Mouse (Mus musculus): ENCODE data around the gene Lzic. TPM values are rescaled to one million over a fixed set of nuclear protein-coding genes. Genes with fewer than 3 reads are reported as not detected.

Lzic gene
- polyA plus RNA-seq, 1 experiment from 2014 or later, result 51.1 TPM

GRCm38 (mm10) chr4:149512072-149512471, 27.0 kb downstream of the Lzic start:
- H3K36me3 ChIP-seq (ENCODE audit: insufficient read depth), result no peaks in the 10 kb centered on the region
- no peaks in the 10 kb centered on the region for H3K27me3 ChIP-seq (ENCODE audit: insufficient read depth, low read length)
- WGBS, result 44% methylated on average over 7 of the region's 7 CpGs
- DNase-seq, result peak; percentile 53
- no peak for TF ChIP-seq CTCF (IDR thresholded peaks at IDR 0.05; ENCODE audit: low read depth)
- peak overlapping the region; percentile 73; the same call in 1 of the 2 replicates for H3K27ac ChIP-seq (ENCODE audit: low read depth)
- no peak overlapping the region for H3K4me3 ChIP-seq (ENCODE audit: low read depth, low read length)
- H3K4me1 ChIP-seq (ENCODE audit: insufficient read depth), result peaks cover 7% of the 10 kb centered on the region; the same call in 1 of the 2 replicates
- no peaks in the 10 kb centered on the region for H3K9me3 ChIP-seq (ENCODE audit: low read depth, low read length)
- no peak for ATAC-seq (ENCODE audit: insufficient read depth)
- no peak overlapping the region for H3K9ac ChIP-seq
- H3K4me2 ChIP-seq, result peak overlapping the region; percentile 0; the same call in 1 of the 2 replicates

GRCm38 (mm10) chr4:149515706-149516105, 30.7 kb downstream of the Lzic start:
- H3K9me3 ChIP-seq (ENCODE audit: low read depth, low read length), result no peaks in the 10 kb centered on the region
- ATAC-seq (ENCODE audit: insufficient read depth) (no peak), DNase-seq (no peak)
- H3K4me3 ChIP-seq (ENCODE audit: low read depth, low read length), result no peak overlapping the region
- H3K4me1 ChIP-seq (ENCODE audit: insufficient read depth), result peaks cover 16% of the 10 kb centered on the region; the same call in 1 of the 2 replicates
- TF ChIP-seq CTCF (IDR thresholded peaks at IDR 0.05; ENCODE audit: low read depth), result no peak
- H3K27me3 ChIP-seq (ENCODE audit: insufficient read depth, low read length), result no peaks in the 10 kb centered on the region
- no peak overlapping the region for H3K4me2 ChIP-seq
- no peak overlapping the region for H3K27ac ChIP-seq (ENCODE audit: low read depth)
- no peaks in the 10 kb centered on the region for H3K36me3 ChIP-seq (ENCODE audit: insufficient read depth)
- H3K9ac ChIP-seq, result no peak overlapping the region
- 87% methylated on average over 5 of the region's 5 CpGs for WGBS

- peak within 1 kb of the TSS; percentile 85 for H3K4me3 ChIP-seq (ENCODE audit: low read depth, low read length)
- peaks cover 12% of the 10 kb centered on the region; the same call in 1 of the 2 replicates for H3K4me1 ChIP-seq (ENCODE audit: insufficient read depth)
- H3K27me3 ChIP-seq (ENCODE audit: insufficient read depth, low read length), result no peaks in the 10 kb centered on the region
- no peaks in the 10 kb centered on the region for H3K9me3 ChIP-seq (ENCODE audit: low read depth, low read length)
- TF ChIP-seq CTCF (IDR thresholded peaks at IDR 0.05; ENCODE audit: low read depth), result no peak
- under 1% methylated on average over 36 of the region's 46 CpGs for WGBS
- no peaks in the 10 kb centered on the region for H3K36me3 ChIP-seq (ENCODE audit: insufficient read depth)
- peak within 1 kb of the TSS; percentile 91 for H3K4me2 ChIP-seq
- DNase-seq (peak; percentile 98), ATAC-seq (ENCODE audit: insufficient read depth) (peak; percentile 99)
- H3K27ac ChIP-seq (ENCODE audit: low read depth), result peak within 1 kb of the TSS; percentile 54; the same call in 1 of the 2 replicates
- peak within 1 kb of the TSS; percentile 80 for H3K9ac ChIP-seq
These were observed 32.9 kb downstream of the Lzic start, which contains the start of gene Ctnnbip1 for GRCm38 (mm10) chr4:149517868-149518340. Gene Ctnnbip1 (plus strand): TSS chr4:149518236.

- H3K27ac ChIP-seq (ENCODE audit: low read depth), result peak overlapping the region; percentile 54; the same call in 1 of the 2 replicates
- ATAC-seq (ENCODE audit: insufficient read depth), result no peak; the same call in 1 of the 2 replicates
- no peak for DNase-seq
- H3K4me3 ChIP-seq (ENCODE audit: low read depth, low read length), result peak overlapping the region; percentile 85
- H3K27me3 ChIP-seq (ENCODE audit: insufficient read depth, low read length), result no peaks in the 10 kb centered on the region
- H3K36me3 ChIP-seq (ENCODE audit: insufficient read depth), result no peaks in the 10 kb centered on the region
- no peaks in the 10 kb centered on the region for H3K9me3 ChIP-seq (ENCODE audit: low read depth, low read length)
- H3K4me2 ChIP-seq, result peak overlapping the region; percentile 91
- WGBS, result 4% methylated on average over 29 of the region's 52 CpGs
- H3K4me1 ChIP-seq (ENCODE audit: insufficient read depth), result peaks cover 12% of the 10 kb centered on the region; the same call in 1 of the 2 replicates
- no peak for TF ChIP-seq CTCF (IDR thresholded peaks at IDR 0.05; ENCODE audit: low read depth)
- peak overlapping the region; percentile 80 for H3K9ac ChIP-seq
These were observed 33.6 kb downstream of the Lzic start for GRCm38 (mm10) chr4:149518351-149519220.

GRCm38 (mm10) chr4:149521258-149521657, 36.2 kb downstream of the Lzic start:
- Histone ChIP-seq H3K9ac (no peak overlapping the region), H3K27me3 (ENCODE audit: insufficient read depth, low read length) (no peaks in the 10 kb centered on the region), H3K27ac (ENCODE audit: low read depth) (no peak overlapping the region), H3K4me1 (ENCODE audit: insufficient read depth) (peaks cover 12% of the 10 kb centered on the region; the same call in 1 of the 2 replicates), H3K36me3 (ENCODE audit: insufficient read depth) (no peaks in the 10 kb centered on the region), H3K4me3 (ENCODE audit: low read depth, low read length) (no peak overlapping the region), H3K9me3 (ENCODE audit: low read depth, low read length) (no peaks in the 10 kb centered on the region), H3K4me2 (no peak overlapping the region)
- no peak for DNase-seq
- ATAC-seq (ENCODE audit: insufficient read depth), result no peak
- TF ChIP-seq CTCF (IDR thresholded peaks at IDR 0.05; ENCODE audit: low read depth), result no peak
- WGBS, result 66% methylated on average over 10 of the region's 10 CpGs

- H3K4me3 ChIP-seq (ENCODE audit: low read depth, low read length), result no peak overlapping the region
- no peak for DNase-seq
- no peaks in the 10 kb centered on the region for H3K36me3 ChIP-seq (ENCODE audit: insufficient read depth)
- H3K9me3 ChIP-seq (ENCODE audit: low read depth, low read length), result no peaks in the 10 kb centered on the region
- H3K9ac ChIP-seq, result no peak overlapping the region
- no peak overlapping the region for H3K27ac ChIP-seq (ENCODE audit: low read depth)
- no peak overlapping the region for H3K4me2 ChIP-seq
- peaks cover 9% of the 10 kb centered on the region; the same call in 1 of the 2 replicates for H3K4me1 ChIP-seq (ENCODE audit: insufficient read depth)
- WGBS, result 85% methylated on average over 6 of the region's 6 CpGs
- no peak for TF ChIP-seq CTCF (IDR thresholded peaks at IDR 0.05; ENCODE audit: low read depth)
- no peaks in the 10 kb centered on the region for H3K27me3 ChIP-seq (ENCODE audit: insufficient read depth, low read length)
- ATAC-seq (ENCODE audit: insufficient read depth), result no peak
These were observed 38.9 kb downstream of the Lzic start for GRCm38 (mm10) chr4:149523961-149524360.

GRCm38 (mm10) chr4:149525170-149525569, 40.1 kb downstream of the Lzic start:
- TF ChIP-seq CTCF (IDR thresholded peaks at IDR 0.05; ENCODE audit: low read depth), result no peak
- WGBS, result 81% methylated on average over 4 of the region's 4 CpGs
- Histone ChIP-seq H3K4me3 (ENCODE audit: low read depth, low read length) (no peak overlapping the region), H3K4me2 (no peak overlapping the region), H3K27ac (ENCODE audit: low read depth) (no peak overlapping the region), H3K27me3 (ENCODE audit: insufficient read depth, low read length) (no peaks in the 10 kb centered on the region), H3K4me1 (ENCODE audit: insufficient read depth) (peaks cover 3% of the 10 kb centered on the region; the same call in 1 of the 2 replicates), H3K9me3 (ENCODE audit: low read depth, low read length) (no peaks in the 10 kb centered on the region), H3K36me3 (ENCODE audit: insufficient read depth) (no peaks in the 10 kb centered on the region), H3K9ac (no peak overlapping the region)
- ATAC-seq (ENCODE audit: insufficient read depth), result no peak
- DNase-seq, result no peak
